Mouse (Mus musculus): Measurements from ENCODE around the gene Rgcc. TPM values are rescaled to one million over a fixed set of nuclear protein-coding genes. Genes with fewer than 3 reads are reported as not detected.

Rgcc gene
- polyA plus RNA-seq, 1 experiment from 2014 or later = 33.0 TPM

- H3K4me1 ChIP-seq (replicated peaks; ENCODE audit: control insufficient read depth, insufficient read depth, low read length) = no peaks in the 10 kb centered on the region
- H3K27ac ChIP-seq (ENCODE audit: low read depth, low read length) = no peak overlapping the region
- ATAC-seq (ENCODE audit: low FRiP score) = no peak
- H3K9me3 ChIP-seq (ENCODE audit: control insufficient read depth, low read length) = no peaks in the 10 kb centered on the region
- DNase-seq (ENCODE audit: low spot score) = no peak
- no peak overlapping the region for H3K9ac ChIP-seq (ENCODE audit: low read depth, low read length)
- H3K36me3 ChIP-seq (ENCODE audit: control insufficient read depth, insufficient read depth, low read length) = no peaks in the 10 kb centered on the region
- no peaks in the 10 kb centered on the region for H3K27me3 ChIP-seq (ENCODE audit: control insufficient read depth, insufficient read depth, low read length)
- no peak overlapping the region for H3K4me3 ChIP-seq (ENCODE audit: low read depth, low read length)
- H3K4me2 ChIP-seq (replicated peaks; ENCODE audit: low read depth, low read length) = no peak overlapping the region
These were observed 35.0 kb downstream of the Rgcc start for GRCm38 (mm10) chr14:79266408-79266807.

GRCm38 (mm10) chr14:79265738-79266137 lies 35.7 kb downstream of the Rgcc start:
- ATAC-seq (ENCODE audit: low FRiP score) = no peak
- no peak overlapping the region for H3K4me3 ChIP-seq (ENCODE audit: low read depth, low read length)
- no peak for DNase-seq (ENCODE audit: low spot score)
- no peak overlapping the region for H3K4me2 ChIP-seq (replicated peaks; ENCODE audit: low read depth, low read length)
- no peaks in the 10 kb centered on the region for H3K9me3 ChIP-seq (ENCODE audit: control insufficient read depth, low read length)
- H3K4me1 ChIP-seq (replicated peaks; ENCODE audit: control insufficient read depth, insufficient read depth, low read length) = no peaks in the 10 kb centered on the region
- H3K27ac ChIP-seq (ENCODE audit: low read depth, low read length) = no peak overlapping the region
- WGBS = 93% methylated on average over 6 of the region's 6 CpGs
- no peak overlapping the region for H3K9ac ChIP-seq (ENCODE audit: low read depth, low read length)
- no peaks in the 10 kb centered on the region for H3K36me3 ChIP-seq (ENCODE audit: control insufficient read depth, insufficient read depth, low read length)
- no peaks in the 10 kb centered on the region for H3K27me3 ChIP-seq (ENCODE audit: control insufficient read depth, insufficient read depth, low read length)

GRCm38 (mm10) chr14:79263321-79263720 lies 38.1 kb downstream of the Rgcc start:
- H3K9ac ChIP-seq (ENCODE audit: low read depth, low read length) = no peak overlapping the region
- no peak overlapping the region for H3K4me2 ChIP-seq (replicated peaks; ENCODE audit: low read depth, low read length)
- ATAC-seq (ENCODE audit: low FRiP score) (no peak), DNase-seq (ENCODE audit: low spot score) (no peak)
- no peaks in the 10 kb centered on the region for H3K36me3 ChIP-seq (ENCODE audit: control insufficient read depth, insufficient read depth, low read length)
- no peaks in the 10 kb centered on the region for H3K27me3 ChIP-seq (ENCODE audit: control insufficient read depth, insufficient read depth, low read length)
- no peaks in the 10 kb centered on the region for H3K9me3 ChIP-seq (ENCODE audit: control insufficient read depth, low read length)
- H3K4me1 ChIP-seq (replicated peaks; ENCODE audit: control insufficient read depth, insufficient read depth, low read length) = no peaks in the 10 kb centered on the region
- no peak overlapping the region for H3K4me3 ChIP-seq (ENCODE audit: low read depth, low read length)
- WGBS = 82% methylated on average over 3 of the region's 3 CpGs
- H3K27ac ChIP-seq (ENCODE audit: low read depth, low read length) = no peak overlapping the region

GRCm38 (mm10) chr14:79262677-79263076 lies 38.8 kb downstream of the Rgcc start:
- Histone ChIP-seq H3K9ac (ENCODE audit: low read depth, low read length) (no peak overlapping the region), H3K4me3 (ENCODE audit: low read depth, low read length) (no peak overlapping the region), H3K4me1 (replicated peaks; ENCODE audit: control insufficient read depth, insufficient read depth, low read length) (no peaks in the 10 kb centered on the region), H3K27ac (ENCODE audit: low read depth, low read length) (no peak overlapping the region), H3K4me2 (replicated peaks; ENCODE audit: low read depth, low read length) (no peak overlapping the region), H3K27me3 (ENCODE audit: control insufficient read depth, insufficient read depth, low read length) (no peaks in the 10 kb centered on the region), H3K36me3 (ENCODE audit: control insufficient read depth, insufficient read depth, low read length) (no peaks in the 10 kb centered on the region), H3K9me3 (ENCODE audit: control insufficient read depth, low read length) (no peaks in the 10 kb centered on the region)
- ATAC-seq (ENCODE audit: low FRiP score) (no peak), DNase-seq (ENCODE audit: low spot score) (no peak)
- 84% methylated on average over 4 of the region's 4 CpGs for WGBS

GRCm38 (mm10) chr14:79259062-79259779 lies 42.2 kb downstream of the Rgcc start:
- no peak for ATAC-seq (ENCODE audit: low FRiP score)
- DNase-seq (ENCODE audit: low spot score) = no peak
- 91% methylated on average over 10 of the region's 10 CpGs for WGBS

GRCm38 (mm10) chr14:79256656-79257055 lies 44.8 kb downstream of the Rgcc start:
- H3K9me3 ChIP-seq (ENCODE audit: control insufficient read depth, low read length) = no peaks in the 10 kb centered on the region
- no peaks in the 10 kb centered on the region for H3K36me3 ChIP-seq (ENCODE audit: control insufficient read depth, insufficient read depth, low read length)
- DNase-seq (ENCODE audit: low spot score) (no peak), ATAC-seq (ENCODE audit: low FRiP score) (no peak)
- H3K4me3 ChIP-seq (ENCODE audit: low read depth, low read length) = no peak overlapping the region
- H3K9ac ChIP-seq (ENCODE audit: low read depth, low read length) = no peak overlapping the region
- no peak overlapping the region for H3K27ac ChIP-seq (ENCODE audit: low read depth, low read length)
- no peak overlapping the region for H3K4me2 ChIP-seq (replicated peaks; ENCODE audit: low read depth, low read length)
- H3K4me1 ChIP-seq (replicated peaks; ENCODE audit: control insufficient read depth, insufficient read depth, low read length) = no peaks in the 10 kb centered on the region
- 87% methylated on average over 5 of the region's 5 CpGs for WGBS
- no peaks in the 10 kb centered on the region for H3K27me3 ChIP-seq (ENCODE audit: control insufficient read depth, insufficient read depth, low read length)

More at GRCm38 (mm10) chr14:79259062-79259779, 42.2 kb downstream of the Rgcc start:
- Histone ChIP-seq H3K4me2 (replicated peaks; ENCODE audit: low read depth, low read length) (no peak overlapping the region), H3K4me1 (replicated peaks; ENCODE audit: control insufficient read depth, insufficient read depth, low read length) (no peaks in the 10 kb centered on the region), H3K9ac (ENCODE audit: low read depth, low read length) (no peak overlapping the region), H3K27ac (ENCODE audit: low read depth, low read length) (no peak overlapping the region), H3K9me3 (ENCODE audit: control insufficient read depth, low read length) (no peaks in the 10 kb centered on the region), H3K36me3 (ENCODE audit: control insufficient read depth, insufficient read depth, low read length) (no peaks in the 10 kb centered on the region), H3K27me3 (ENCODE audit: control insufficient read depth, insufficient read depth, low read length) (no peaks in the 10 kb centered on the region), H3K4me3 (ENCODE audit: low read depth, low read length) (no peak overlapping the region)

- Histone ChIP-seq H3K27ac (ENCODE audit: low read depth, low read length) (no peak overlapping the region), H3K27me3 (ENCODE audit: control insufficient read depth, insufficient read depth, low read length) (no peaks in the 10 kb centered on the region), H3K4me1 (replicated peaks; ENCODE audit: control insufficient read depth, insufficient read depth, low read length) (no peaks in the 10 kb centered on the region), H3K4me2 (replicated peaks; ENCODE audit: low read depth, low read length) (no peak overlapping the region), H3K9ac (ENCODE audit: low read depth, low read length) (no peak overlapping the region), H3K4me3 (ENCODE audit: low read depth, low read length) (no peak overlapping the region), H3K36me3 (ENCODE audit: control insufficient read depth, insufficient read depth, low read length) (no peaks in the 10 kb centered on the region), H3K9me3 (ENCODE audit: control insufficient read depth, low read length) (no peaks in the 10 kb centered on the region)
- WGBS = 94% methylated on average over 2 of the region's 2 CpGs
- ATAC-seq (ENCODE audit: low FRiP score) (no peak), DNase-seq (ENCODE audit: low spot score) (no peak)
These were observed 45.7 kb downstream of the Rgcc start for GRCm38 (mm10) chr14:79255786-79256185.

- DNase-seq (ENCODE audit: low spot score) = no peak
- Histone ChIP-seq H3K9ac (ENCODE audit: low read depth, low read length) (no peak overlapping the region), H3K9me3 (ENCODE audit: control insufficient read depth, low read length) (no peaks in the 10 kb centered on the region), H3K27me3 (ENCODE audit: control insufficient read depth, insufficient read depth, low read length) (no peaks in the 10 kb centered on the region), H3K4me1 (replicated peaks; ENCODE audit: control insufficient read depth, insufficient read depth, low read length) (no peaks in the 10 kb centered on the region), H3K27ac (ENCODE audit: low read depth, low read length) (no peak overlapping the region), H3K4me2 (replicated peaks; ENCODE audit: low read depth, low read length) (no peak overlapping the region), H3K36me3 (ENCODE audit: control insufficient read depth, insufficient read depth, low read length) (no peaks in the 10 kb centered on the region), H3K4me3 (ENCODE audit: low read depth, low read length) (no peak overlapping the region)
- no peak for ATAC-seq (ENCODE audit: low FRiP score)
- 71% methylated on average over 5 of the region's 5 CpGs for WGBS
These were observed 49.6 kb downstream of the Rgcc start for GRCm38 (mm10) chr14:79251727-79252285.

- Histone ChIP-seq H3K9ac (ENCODE audit: low read depth, low read length) (no peak overlapping the region), H3K36me3 (ENCODE audit: control insufficient read depth, insufficient read depth, low read length) (no peaks in the 10 kb centered on the region), H3K4me3 (ENCODE audit: low read depth, low read length) (no peak overlapping the region), H3K27ac (ENCODE audit: low read depth, low read length) (no peak overlapping the region), H3K4me2 (replicated peaks; ENCODE audit: low read depth, low read length) (no peak overlapping the region), H3K27me3 (ENCODE audit: control insufficient read depth, insufficient read depth, low read length) (no peaks in the 10 kb centered on the region), H3K4me1 (replicated peaks; ENCODE audit: control insufficient read depth, insufficient read depth, low read length) (no peaks in the 10 kb centered on the region), H3K9me3 (ENCODE audit: control insufficient read depth, low read length) (no peaks in the 10 kb centered on the region)
- WGBS = 64% methylated on average over 3 of the region's 3 CpGs
- ATAC-seq (ENCODE audit: low FRiP score) (no peak), DNase-seq (ENCODE audit: low spot score) (no peak)
These were observed 56.9 kb downstream of the Rgcc start for GRCm38 (mm10) chr14:79244571-79244970.

Measured in hindbrain, embryonic 11.5 days (tissue).